Mouse (Mus musculus) thymus, adult 2 months (tissue): ENCODE measurements around the gene Myo7a.

Experiments used
- CTCF ChIP-seq: fragments of 200-500 bp; IDR thresholded peaks from 2 replicates; pipeline ENCODE4 v1.5.1; 2012; ENCODE audit warnings: mild to moderate bottlenecking, control low read depth, low read length, moderate library complexity, borderline replicate concordance; ENCODE audit not compliant: control insufficient read depth, poor library complexity, insufficient read depth; ENCODE audit errors: extremely low read depth
- POLR2A ChIP-seq: fragments of 200-500 bp; IDR thresholded peaks from 2 replicates; pipeline ENCODE4 v1.6.1; 2012; ENCODE audit warnings: mild to moderate bottlenecking, low read length, control low read depth, moderate library complexity; ENCODE audit not compliant: control insufficient read depth, poor library complexity, insufficient read depth; ENCODE audit errors: extremely low read depth

- TF ChIP-seq CTCF (no peak), POLR2A (no peak)
These were observed 29.5 kb upstream of the Myo7a start for GRCm38 (mm10) chr7:98148721-98149407.
